Comparison of ENCODE assay signal across 8 mouse cellular contexts in genomic region chr12:113000294-113001132, GRCm38 (mm10). TPM values are rescaled to one million over a fixed set of nuclear protein-coding genes. Genes with fewer than 3 reads are reported as not detected.
DNase-seq lines count a peak whose midpoint lies in the region; ATAC-seq lines count a peak whose summit lies in the region.

TSS of gene Brf1 (minus strand) at chr12:113000704.

- DNase-seq in adipocyte (ENCODE audit: low spot score), result peak; percentile 98
- peak; percentile 98 for DNase-seq in embryo, embryonic 10 days (ENCODE audit: low spot score)
- peak; percentile 94 for DNase-seq in gastrocnemius, postnatal 10 days
- peak; percentile 99 for DNase-seq in induced T-regulatory cell, adult 2 months (ENCODE audit: low read depth)
- DNase-seq in left cerebral cortex, adult 9 months (ENCODE audit: low spot score in 2 of 2), result peak; percentile 87 to 96
- DNase-seq in right cerebral cortex, postnatal 14 days, result peak; percentile 94
- peak; percentile 95 to 98 for DNase-seq in urinary bladder, postnatal 36 days (ENCODE audit: low spot score in 2 of 2)

- peak; percentile 85 for ATAC-seq in megakaryocyte progenitor cell, adult 5-6 weeks (replicated peaks; ENCODE audit: poor library complexity)

RNA-seq across cellular contexts. Expression of gene Brf1, which starts in this region (rescaled TPM):
- total RNA-seq in gastrocnemius, postnatal 10 days (2021), result 10 to 100 TPM; 28.2 to 37.9 TPM
- total RNA-seq in megakaryocyte progenitor cell, adult 5-6 weeks (2015), result 24.0 and 29.3 TPM in 2 replicates
- 27.2 and 39.0 TPM in 2 replicates for total RNA-seq in megakaryocyte progenitor cell, adult 5-6 weeks (2017)

Comparison
In these comparisons a context has a peak if more than half of its experiments do, and no peak if none do; other contexts are left out.
1. Peak in every context shown above with its lines: DNase-seq and ATAC-seq.